Mouse (Mus musculus): ENCODE results near the gene Eif3i. TPM values are rescaled to one million over a fixed set of nuclear protein-coding genes. Genes with fewer than 3 reads are reported as not detected.
A peak's percentile ranks its signal among the peaks of the same experiment; 100 is the strongest.

Gene Eif3i
- 274 and 291 TPM in 2 replicates for polyA plus RNA-seq (2014; fragmentation: Nextera tagmentation; extraction: Ambion mirVana)

GRCm38 (mm10) chr4:129600233-129601158 is at the start of gene Eif3i, which contains the start of gene Tmem234:
Gene Eif3i (minus strand): TSS chr4:129600648.
Gene Tmem234 (plus strand): TSS chr4:129600668.
- peak within 1 kb of the TSS; percentile 88 for H3K9ac ChIP-seq (ENCODE audit: low read length)
- DNase-seq (ENCODE audit: low spot score) (peak; percentile 85), ATAC-seq (ENCODE audit: insufficient read depth, low FRiP score, low TSS enrichment) (peak; percentile 84)
- H3K27me3 ChIP-seq (ENCODE audit: control insufficient read depth, insufficient read depth, low read length) = no peaks in the 10 kb centered on the region
- peaks cover 19% of the 10 kb centered on the region for H3K4me1 ChIP-seq (ENCODE audit: control insufficient read depth, insufficient read depth, low read length)
- H3K4me2 ChIP-seq (ENCODE audit: low read depth) = peak within 1 kb of the TSS; percentile 90
- H3K9me3 ChIP-seq (ENCODE audit: control insufficient read depth, low read length) = no peaks in the 10 kb centered on the region
- WGBS = under 1% methylated on average over 71 of the region's 74 CpGs
- H3K4me3 ChIP-seq (ENCODE audit: low read depth, low read length) = peak within 1 kb of the TSS; percentile 92
- H3K27ac ChIP-seq (ENCODE audit: low read depth, low read length) = 0 out of 2 replicates have a peak within 1 kb of the TSS, but pooled peaks have one; percentile 49
- H3K36me3 ChIP-seq (ENCODE audit: control insufficient read depth, insufficient read depth, low read length) = peaks cover 3% of the 10 kb centered on the region; the same call in 1 of the 2 replicates

DNA sequence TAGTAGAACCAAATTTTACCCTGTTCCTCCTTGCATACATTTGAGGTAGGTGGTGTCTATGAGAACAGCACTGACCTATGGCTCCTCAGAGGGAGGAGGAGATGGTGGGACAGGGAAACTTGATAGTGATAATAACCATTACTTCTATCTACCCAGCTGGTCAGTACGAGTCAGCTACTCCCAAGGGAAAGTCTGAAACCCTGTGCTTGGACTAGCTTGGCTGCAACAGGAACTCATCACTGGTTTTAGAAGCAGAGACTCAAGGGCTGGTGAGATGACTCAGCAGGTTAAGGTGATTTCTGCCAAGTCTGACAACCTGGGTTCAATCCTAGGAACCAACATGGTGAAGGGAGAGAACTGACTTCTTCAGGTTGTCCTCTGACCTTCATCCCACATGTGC is 48.2 kb upstream of the Eif3i start:
- Histone ChIP-seq H3K27ac (ENCODE audit: low read depth, low read length) (no peak overlapping the region), H3K36me3 (ENCODE audit: control insufficient read depth, insufficient read depth, low read length) (peaks cover 24% of the 10 kb centered on the region), H3K4me1 (ENCODE audit: control insufficient read depth, insufficient read depth, low read length) (no peaks in the 10 kb centered on the region), H3K27me3 (ENCODE audit: control insufficient read depth, insufficient read depth, low read length) (no peaks in the 10 kb centered on the region), H3K4me2 (ENCODE audit: low read depth) (no peak overlapping the region), H3K9ac (ENCODE audit: low read length) (no peak overlapping the region), H3K9me3 (ENCODE audit: control insufficient read depth, low read length) (no peaks in the 10 kb centered on the region), H3K4me3 (ENCODE audit: low read depth, low read length) (no peak overlapping the region)
- no peak for DNase-seq (ENCODE audit: low spot score)
- 89% methylated on average over 1 of the region's 1 CpGs for WGBS
- no peak for ATAC-seq (ENCODE audit: insufficient read depth, low FRiP score, low TSS enrichment)

GRCm38 (mm10) chr4:129645204-129645603 is 44.8 kb upstream of the Eif3i start:
- ATAC-seq (ENCODE audit: insufficient read depth, low FRiP score, low TSS enrichment) = no peak
- H3K4me1 ChIP-seq (ENCODE audit: control insufficient read depth, insufficient read depth, low read length) = no peaks in the 10 kb centered on the region; the same call in 1 of the 2 replicates
- H3K27me3 ChIP-seq (ENCODE audit: control insufficient read depth, insufficient read depth, low read length) = no peaks in the 10 kb centered on the region
- no peak overlapping the region for H3K4me3 ChIP-seq (ENCODE audit: low read depth, low read length)
- no peak overlapping the region for H3K9ac ChIP-seq (ENCODE audit: low read length)
- WGBS = 95% methylated on average over 6 of the region's 6 CpGs
- H3K36me3 ChIP-seq (ENCODE audit: control insufficient read depth, insufficient read depth, low read length) = peaks cover 14% of the 10 kb centered on the region
- H3K4me2 ChIP-seq (ENCODE audit: low read depth) = no peak overlapping the region
- no peaks in the 10 kb centered on the region for H3K9me3 ChIP-seq (ENCODE audit: control insufficient read depth, low read length)
- DNase-seq (ENCODE audit: low spot score) = no peak
- H3K27ac ChIP-seq (ENCODE audit: low read depth, low read length) = no peak overlapping the region

GRCm38 (mm10) chr4:129641756-129642155 is 41.3 kb upstream of the Eif3i start:
- H3K27me3 ChIP-seq (ENCODE audit: control insufficient read depth, insufficient read depth, low read length) = no peaks in the 10 kb centered on the region
- H3K4me1 ChIP-seq (ENCODE audit: control insufficient read depth, insufficient read depth, low read length) = peaks cover 11% of the 10 kb centered on the region
- H3K4me3 ChIP-seq (ENCODE audit: low read depth, low read length) = no peak overlapping the region
- ATAC-seq (ENCODE audit: insufficient read depth, low FRiP score, low TSS enrichment) (no peak), DNase-seq (ENCODE audit: low spot score) (no peak)
- WGBS = 43% methylated on average over 5 of the region's 5 CpGs
- no peaks in the 10 kb centered on the region for H3K9me3 ChIP-seq (ENCODE audit: control insufficient read depth, low read length)
- no peak overlapping the region for H3K27ac ChIP-seq (ENCODE audit: low read depth, low read length)
- no peak overlapping the region for H3K9ac ChIP-seq (ENCODE audit: low read length)
- peak overlapping the region; percentile 22; the same call in 1 of the 2 replicates for H3K4me2 ChIP-seq (ENCODE audit: low read depth)
- peaks cover 15% of the 10 kb centered on the region for H3K36me3 ChIP-seq (ENCODE audit: control insufficient read depth, insufficient read depth, low read length)

GRCm38 (mm10) chr4:129640638-129641467 is 40.4 kb upstream of the Eif3i start, which contains the start of gene Txlna:
Gene Txlna (minus strand): TSS chr4:129641065.
- peaks cover 11% of the 10 kb centered on the region for H3K4me1 ChIP-seq (ENCODE audit: control insufficient read depth, insufficient read depth, low read length)
- WGBS = under 1% methylated on average over 60 of the region's 60 CpGs
- peak within 1 kb of the TSS; percentile 96 for H3K4me2 ChIP-seq (ENCODE audit: low read depth)
- peak within 1 kb of the TSS; percentile 67 for H3K4me3 ChIP-seq (ENCODE audit: low read depth, low read length)
- peak within 1 kb of the TSS; percentile 76 for H3K9ac ChIP-seq (ENCODE audit: low read length)
- ATAC-seq (ENCODE audit: insufficient read depth, low FRiP score, low TSS enrichment) = peak; percentile 94
- peak; percentile 98 for DNase-seq (ENCODE audit: low spot score)
- H3K9me3 ChIP-seq (ENCODE audit: control insufficient read depth, low read length) = no peaks in the 10 kb centered on the region
- no peaks in the 10 kb centered on the region for H3K27me3 ChIP-seq (ENCODE audit: control insufficient read depth, insufficient read depth, low read length)
- H3K27ac ChIP-seq (ENCODE audit: low read depth, low read length) = peak within 1 kb of the TSS; percentile 76
- H3K36me3 ChIP-seq (ENCODE audit: control insufficient read depth, insufficient read depth, low read length) = peaks cover 18% of the 10 kb centered on the region

GRCm38 (mm10) chr4:129640101-129640637 is 39.7 kb upstream of the Eif3i start:
- 8% methylated on average over 17 of the region's 17 CpGs for WGBS
- Histone ChIP-seq H3K4me1 (ENCODE audit: control insufficient read depth, insufficient read depth, low read length) (peaks cover 11% of the 10 kb centered on the region), H3K4me2 (ENCODE audit: low read depth) (peak overlapping the region; percentile 96), H3K27me3 (ENCODE audit: control insufficient read depth, insufficient read depth, low read length) (no peaks in the 10 kb centered on the region), H3K27ac (ENCODE audit: low read depth, low read length) (peak overlapping the region; percentile 76), H3K36me3 (ENCODE audit: control insufficient read depth, insufficient read depth, low read length) (peaks cover 17% of the 10 kb centered on the region), H3K4me3 (ENCODE audit: low read depth, low read length) (peak overlapping the region; percentile 67), H3K9me3 (ENCODE audit: control insufficient read depth, low read length) (no peaks in the 10 kb centered on the region), H3K9ac (ENCODE audit: low read length) (peak overlapping the region; percentile 76)
- no peak for ATAC-seq (ENCODE audit: insufficient read depth, low FRiP score, low TSS enrichment)
- no peak for DNase-seq (ENCODE audit: low spot score)

- 89% methylated on average over 15 of the region's 15 CpGs for WGBS
- H3K9me3 ChIP-seq (ENCODE audit: control insufficient read depth, low read length) = no peaks in the 10 kb centered on the region
- H3K4me3 ChIP-seq (ENCODE audit: low read depth, low read length) = no peak overlapping the region; the same call in 1 of the 2 replicates
- peaks cover 21% of the 10 kb centered on the region for H3K36me3 ChIP-seq (ENCODE audit: control insufficient read depth, insufficient read depth, low read length)
- H3K4me1 ChIP-seq (ENCODE audit: control insufficient read depth, insufficient read depth, low read length) = peaks cover 11% of the 10 kb centered on the region
- H3K4me2 ChIP-seq (ENCODE audit: low read depth) = peak overlapping the region; percentile 96
- ATAC-seq (ENCODE audit: insufficient read depth, low FRiP score, low TSS enrichment) (no peak), DNase-seq (ENCODE audit: low spot score) (no peak)
- H3K27ac ChIP-seq (ENCODE audit: low read depth, low read length) = no peak overlapping the region
- no peaks in the 10 kb centered on the region for H3K27me3 ChIP-seq (ENCODE audit: control insufficient read depth, insufficient read depth, low read length)
- peak overlapping the region; percentile 23 for H3K9ac ChIP-seq (ENCODE audit: low read length)
Observed at GRCm38 (mm10) chr4:129639221-129639620, 38.8 kb upstream of the Eif3i start.

- H3K9ac ChIP-seq (ENCODE audit: low read length) = no peak overlapping the region
- H3K4me2 ChIP-seq (ENCODE audit: low read depth) = no peak overlapping the region
- DNase-seq (ENCODE audit: low spot score) (no peak), ATAC-seq (ENCODE audit: insufficient read depth, low FRiP score, low TSS enrichment) (no peak)
- H3K36me3 ChIP-seq (ENCODE audit: control insufficient read depth, insufficient read depth, low read length) = peaks cover 54% of the 10 kb centered on the region
- H3K4me3 ChIP-seq (ENCODE audit: low read depth, low read length) = no peak overlapping the region
- H3K27ac ChIP-seq (ENCODE audit: low read depth, low read length) = no peak overlapping the region
- no peaks in the 10 kb centered on the region for H3K27me3 ChIP-seq (ENCODE audit: control insufficient read depth, insufficient read depth, low read length)
- 96% methylated on average over 6 of the region's 6 CpGs for WGBS
- no peaks in the 10 kb centered on the region for H3K9me3 ChIP-seq (ENCODE audit: control insufficient read depth, low read length)
- H3K4me1 ChIP-seq (ENCODE audit: control insufficient read depth, insufficient read depth, low read length) = no peaks in the 10 kb centered on the region
Observed at GRCm38 (mm10) chr4:129633852-129634251, 33.4 kb upstream of the Eif3i start.

Data from neural tube, embryonic 11.5 days (tissue).